Mouse (Mus musculus): ENCODE measurements at regions not wholly inside any gene's neighbourhood (a gene's known extent, or its start where the extent isn't known, plus 50 kb on each side); places are given as distances from the start of the nearest gene placed in this dataset.
A peak's percentile ranks its signal among the peaks of the same experiment; 100 is the strongest.

DNA sequence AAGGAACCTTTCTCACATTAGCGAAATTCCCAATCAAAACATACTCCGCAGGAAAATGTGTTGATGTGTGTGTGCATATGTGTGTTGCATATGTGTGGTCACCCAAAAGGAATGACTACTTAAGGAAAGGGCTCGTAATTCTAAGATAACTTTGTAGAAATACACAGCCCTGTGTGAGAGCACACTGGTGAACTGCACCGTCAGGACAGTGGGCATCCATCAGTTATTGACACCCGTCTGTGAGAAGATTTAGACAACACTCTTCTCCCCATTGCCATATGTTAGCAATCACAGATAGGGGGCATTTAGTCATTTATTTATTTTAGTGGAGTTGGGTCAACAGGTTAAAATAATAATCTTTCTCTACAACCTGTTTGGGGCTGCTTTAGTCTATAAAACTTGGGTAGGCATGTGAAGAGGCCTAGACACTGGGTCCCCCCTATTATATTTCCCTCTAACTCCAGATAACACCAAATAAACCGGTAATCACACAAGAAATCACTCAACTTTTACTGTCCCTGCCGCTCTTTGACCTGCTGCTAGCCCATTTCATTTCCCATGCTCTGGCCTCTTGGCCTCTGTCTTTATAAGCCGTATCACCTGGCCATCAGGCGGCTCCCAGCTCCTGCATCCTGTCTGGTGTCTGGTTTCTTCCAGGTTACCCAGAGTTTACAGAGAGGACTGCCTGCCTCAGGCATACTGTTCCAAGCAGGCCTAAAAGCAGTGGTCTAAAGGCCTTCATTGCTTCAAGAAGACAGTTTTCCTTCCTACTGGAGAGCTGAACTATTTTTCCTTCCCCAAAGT, 169.8 kb upstream of the Arrdc4 start:
- H3K36me3 ChIP-seq (ENCODE audit: control insufficient read depth, insufficient read depth, low read length), result no peaks in the 10 kb centered on the region
- no peaks in the 10 kb centered on the region for H3K4me1 ChIP-seq (ENCODE audit: control insufficient read depth, insufficient read depth, low read length)
- no peaks in the 10 kb centered on the region for H3K9me3 ChIP-seq (ENCODE audit: control insufficient read depth, low read length)
- 86% methylated on average over 9 of the region's 9 CpGs for WGBS
- no peak for ATAC-seq (ENCODE audit: low read depth)
- H3K4me3 ChIP-seq (ENCODE audit: low read depth, low read length), result no peak overlapping the region
- H3K27me3 ChIP-seq (ENCODE audit: control insufficient read depth, insufficient read depth, low read length), result no peaks in the 10 kb centered on the region
- H3K4me2 ChIP-seq (ENCODE audit: low read depth, low read length), result no peak overlapping the region
- no peak overlapping the region for H3K27ac ChIP-seq (ENCODE audit: low read depth, low read length)
- H3K9ac ChIP-seq (replicated peaks; ENCODE audit: low read depth, low read length), result no peak overlapping the region

DNA sequence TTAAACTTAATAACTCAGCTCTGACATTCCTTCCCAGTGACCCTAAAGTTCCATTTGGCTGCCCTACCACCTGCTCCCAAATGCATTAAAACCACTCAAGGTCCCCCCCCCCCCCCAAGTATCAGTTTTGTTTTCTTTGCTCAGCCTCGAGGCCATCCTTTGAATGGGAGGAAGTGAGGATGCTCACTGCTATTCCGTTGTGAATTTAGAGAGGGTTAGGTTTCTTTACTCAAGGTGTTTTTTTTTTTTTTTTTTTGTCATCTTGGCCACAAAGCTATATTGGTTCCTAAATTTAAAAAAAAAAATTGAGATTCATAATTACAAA, 168.8 kb upstream of the Arrdc4 start:
- no peaks in the 10 kb centered on the region for H3K4me1 ChIP-seq (ENCODE audit: control insufficient read depth, insufficient read depth, low read length)
- no peak for ATAC-seq (ENCODE audit: low read depth)
- no peak overlapping the region for H3K4me3 ChIP-seq (ENCODE audit: low read depth, low read length)
- H3K4me2 ChIP-seq (ENCODE audit: low read depth, low read length), result no peak overlapping the region
- no peak overlapping the region for H3K27ac ChIP-seq (ENCODE audit: low read depth, low read length)
- no peaks in the 10 kb centered on the region for H3K36me3 ChIP-seq (ENCODE audit: control insufficient read depth, insufficient read depth, low read length)
- H3K9ac ChIP-seq (replicated peaks; ENCODE audit: low read depth, low read length), result no peak overlapping the region
- no peaks in the 10 kb centered on the region for H3K27me3 ChIP-seq (ENCODE audit: control insufficient read depth, insufficient read depth, low read length)
- WGBS, result 27% methylated on average over 2 of the region's 2 CpGs
- H3K9me3 ChIP-seq (ENCODE audit: control insufficient read depth, low read length), result no peaks in the 10 kb centered on the region

DNA sequence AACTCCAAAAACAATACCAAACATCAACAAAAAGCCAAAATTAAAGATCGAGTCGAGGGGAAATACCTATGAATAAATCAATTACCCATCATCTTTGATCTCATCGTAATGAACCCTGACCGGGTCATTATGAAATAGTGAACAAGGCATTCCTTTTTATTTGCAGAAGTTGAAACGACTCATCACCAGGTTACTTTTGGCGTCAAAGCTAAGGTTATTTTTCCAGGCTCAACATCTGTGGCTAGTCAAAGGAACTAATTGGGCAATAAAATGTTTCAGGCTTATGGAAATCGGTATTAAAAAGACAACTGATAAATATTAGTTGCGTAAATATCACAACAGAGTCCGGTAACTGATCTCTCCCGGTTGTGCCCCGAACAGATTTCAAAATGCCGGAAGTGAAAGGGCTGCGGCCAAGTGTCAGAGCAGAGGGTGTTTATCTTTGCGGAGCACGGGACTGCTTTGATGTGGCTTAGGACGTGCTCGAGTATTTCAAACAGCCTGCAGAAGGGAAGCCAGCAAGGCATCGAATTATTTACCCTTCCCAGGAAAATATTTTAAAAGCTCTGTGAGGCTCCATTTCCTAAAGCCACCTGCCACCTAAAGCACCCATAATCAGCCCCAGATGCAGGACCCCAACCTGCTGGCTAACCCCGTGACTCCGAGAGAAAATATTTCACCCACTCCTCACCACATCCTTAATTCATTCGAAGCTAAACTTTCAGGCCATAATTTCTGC, 168.3 kb upstream of the Arrdc4 start:
- H3K4me2 ChIP-seq (ENCODE audit: low read depth, low read length), result no peak overlapping the region
- 60% methylated on average over 21 of the region's 21 CpGs for WGBS
- no peak for ATAC-seq (ENCODE audit: low read depth)

DNA sequence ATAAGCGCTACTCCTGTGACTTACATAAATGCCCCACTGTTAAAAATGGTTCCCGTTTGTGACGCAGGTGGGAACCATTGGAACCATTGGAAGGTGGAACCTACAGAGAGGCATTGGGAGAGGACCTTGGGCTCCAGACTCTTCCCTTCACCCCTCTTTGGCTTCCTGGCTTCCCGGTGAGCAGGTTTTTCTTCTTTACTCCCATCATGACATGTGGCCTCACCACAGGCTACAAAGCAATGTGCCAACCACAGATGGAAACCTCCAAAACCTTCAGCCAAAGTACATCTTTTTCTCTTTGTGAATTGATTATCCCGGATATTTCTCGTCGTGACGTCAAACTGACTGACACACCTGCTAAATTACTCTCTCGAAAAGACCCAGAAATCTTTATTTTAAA, 166.9 kb upstream of the Arrdc4 start:
- ATAC-seq (ENCODE audit: low read depth), result no peak
- no peak overlapping the region for H3K4me2 ChIP-seq (ENCODE audit: low read depth, low read length)
- H3K9me3 ChIP-seq (ENCODE audit: control insufficient read depth, low read length), result no peaks in the 10 kb centered on the region
- H3K4me3 ChIP-seq (ENCODE audit: low read depth, low read length), result no peak overlapping the region
- H3K27ac ChIP-seq (ENCODE audit: low read depth, low read length), result no peak overlapping the region
- no peaks in the 10 kb centered on the region for H3K4me1 ChIP-seq (ENCODE audit: control insufficient read depth, insufficient read depth, low read length)
- H3K36me3 ChIP-seq (ENCODE audit: control insufficient read depth, insufficient read depth, low read length), result no peaks in the 10 kb centered on the region
- no peaks in the 10 kb centered on the region for H3K27me3 ChIP-seq (ENCODE audit: control insufficient read depth, insufficient read depth, low read length)
- H3K9ac ChIP-seq (replicated peaks; ENCODE audit: low read depth, low read length), result no peak overlapping the region
- 94% methylated on average over 9 of the region's 9 CpGs for WGBS

More for the DNA sequence above, 168.3 kb upstream of the Arrdc4 start:
- Histone ChIP-seq H3K4me1 (ENCODE audit: control insufficient read depth, insufficient read depth, low read length) (no peaks in the 10 kb centered on the region), H3K9ac (replicated peaks; ENCODE audit: low read depth, low read length) (no peak overlapping the region), H3K27me3 (ENCODE audit: control insufficient read depth, insufficient read depth, low read length) (no peaks in the 10 kb centered on the region), H3K4me3 (ENCODE audit: low read depth, low read length) (no peak overlapping the region), H3K9me3 (ENCODE audit: control insufficient read depth, low read length) (no peaks in the 10 kb centered on the region), H3K36me3 (ENCODE audit: control insufficient read depth, insufficient read depth, low read length) (no peaks in the 10 kb centered on the region), H3K27ac (ENCODE audit: low read depth, low read length) (no peak overlapping the region)

DNA sequence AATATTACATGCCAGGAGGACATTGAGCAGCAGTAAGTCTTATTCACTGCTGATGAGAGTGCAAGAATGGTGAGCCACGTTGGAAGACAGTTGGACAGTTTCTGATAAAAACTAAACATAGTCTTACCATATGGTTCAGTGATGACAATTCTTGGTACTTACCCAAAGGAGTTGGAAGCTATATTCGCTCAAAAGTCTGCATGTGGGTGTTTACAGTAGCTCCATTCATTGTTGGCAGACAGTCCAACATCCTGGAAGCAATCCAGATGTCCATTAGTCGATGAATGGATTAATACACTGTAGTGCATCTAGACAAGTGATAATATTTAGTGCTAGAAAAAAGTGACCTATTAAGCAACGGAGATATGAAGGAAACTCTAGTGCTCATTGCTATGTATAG, 165.3 kb upstream of the Arrdc4 start:
- no peak overlapping the region for H3K27ac ChIP-seq (ENCODE audit: low read depth, low read length)
- no peaks in the 10 kb centered on the region for H3K27me3 ChIP-seq (ENCODE audit: control insufficient read depth, insufficient read depth, low read length)
- no peaks in the 10 kb centered on the region for H3K4me1 ChIP-seq (ENCODE audit: control insufficient read depth, insufficient read depth, low read length)
- no peaks in the 10 kb centered on the region for H3K9me3 ChIP-seq (ENCODE audit: control insufficient read depth, low read length)
- no peak overlapping the region for H3K4me2 ChIP-seq (ENCODE audit: low read depth, low read length)
- no peaks in the 10 kb centered on the region for H3K36me3 ChIP-seq (ENCODE audit: control insufficient read depth, insufficient read depth, low read length)
- no peak overlapping the region for H3K9ac ChIP-seq (replicated peaks; ENCODE audit: low read depth, low read length)
- H3K4me3 ChIP-seq (ENCODE audit: low read depth, low read length), result no peak overlapping the region
- whole genome bisulfite sequencing, result 68% methylated on average over 4 of the region's 4 CpGs
- ATAC-seq (ENCODE audit: low read depth), result no peak

DNA sequence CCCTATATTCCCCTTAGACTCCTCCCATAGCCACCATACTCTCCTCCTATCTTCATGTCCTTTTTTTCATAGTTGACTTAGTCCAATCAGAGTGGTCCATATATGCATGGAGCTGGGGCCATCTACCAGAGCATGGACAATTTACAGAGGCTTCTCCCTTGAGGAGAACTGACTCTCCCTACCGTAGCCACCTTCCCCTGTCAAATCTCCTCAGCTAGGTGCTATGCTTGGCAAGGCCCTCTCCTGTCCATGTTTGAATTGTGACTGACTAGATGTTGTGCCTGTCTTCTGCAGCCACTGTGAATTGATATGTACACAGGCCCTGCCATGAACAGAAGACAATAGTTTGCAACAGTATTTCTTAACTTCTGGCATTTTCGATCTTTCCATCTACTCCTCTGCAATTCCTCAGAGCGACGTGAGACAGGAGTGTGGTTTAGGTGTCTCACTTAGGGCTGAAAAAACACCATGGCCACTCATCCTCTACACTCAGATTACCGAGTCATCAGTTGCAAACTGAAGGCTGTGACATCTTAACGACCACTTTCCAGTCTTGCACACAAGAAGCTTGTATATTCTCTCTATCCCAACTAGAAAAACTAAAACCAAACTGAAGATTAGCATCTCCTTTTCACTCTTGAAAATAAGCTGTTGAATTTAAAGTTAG, 163.1 kb upstream of the Arrdc4 start:
- no peaks in the 10 kb centered on the region for H3K27me3 ChIP-seq (ENCODE audit: control insufficient read depth, insufficient read depth, low read length)
- no peaks in the 10 kb centered on the region for H3K36me3 ChIP-seq (ENCODE audit: control insufficient read depth, insufficient read depth, low read length)
- H3K9ac ChIP-seq (replicated peaks; ENCODE audit: low read depth, low read length), result no peak overlapping the region
- H3K4me1 ChIP-seq (ENCODE audit: control insufficient read depth, insufficient read depth, low read length), result no peaks in the 10 kb centered on the region
- no peak overlapping the region for H3K27ac ChIP-seq (ENCODE audit: low read depth, low read length)
- no peak overlapping the region for H3K4me3 ChIP-seq (ENCODE audit: low read depth, low read length)
- no peak for ATAC-seq (ENCODE audit: low read depth)
- H3K4me2 ChIP-seq (ENCODE audit: low read depth, low read length), result no peak overlapping the region
- 85% methylated on average over 6 of the region's 6 CpGs for WGBS
- no peaks in the 10 kb centered on the region for H3K9me3 ChIP-seq (ENCODE audit: control insufficient read depth, low read length)

DNA sequence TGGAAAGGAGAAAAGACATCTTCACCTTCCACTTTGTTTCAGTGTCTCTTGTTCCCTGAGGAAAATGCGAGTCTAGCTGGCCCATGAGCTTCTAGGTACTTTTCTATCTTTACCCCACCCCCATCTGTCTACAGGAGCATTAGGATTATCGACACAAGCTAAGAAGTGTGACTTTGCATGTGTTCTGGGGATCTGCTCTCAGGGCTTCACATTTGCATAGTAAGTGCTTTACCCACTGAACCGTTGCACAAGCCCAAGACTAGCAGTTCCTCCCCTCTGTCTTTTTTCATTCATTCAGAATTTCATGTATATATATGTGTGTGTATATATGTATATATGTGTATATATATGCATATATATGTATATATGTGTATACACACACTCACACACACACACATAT, 162.5 kb upstream of the Arrdc4 start:
- Histone ChIP-seq H3K4me1 (ENCODE audit: control insufficient read depth, insufficient read depth, low read length) (no peaks in the 10 kb centered on the region), H3K36me3 (ENCODE audit: control insufficient read depth, insufficient read depth, low read length) (no peaks in the 10 kb centered on the region), H3K4me2 (ENCODE audit: low read depth, low read length) (no peak overlapping the region), H3K27me3 (ENCODE audit: control insufficient read depth, insufficient read depth, low read length) (no peaks in the 10 kb centered on the region), H3K9ac (replicated peaks; ENCODE audit: low read depth, low read length) (no peak overlapping the region), H3K27ac (ENCODE audit: low read depth, low read length) (no peak overlapping the region), H3K9me3 (ENCODE audit: control insufficient read depth, low read length) (no peaks in the 10 kb centered on the region), H3K4me3 (ENCODE audit: low read depth, low read length) (no peak overlapping the region)
- 80% methylated on average over 3 of the region's 3 CpGs for WGBS
- no peak for ATAC-seq (ENCODE audit: low read depth)

DNA sequence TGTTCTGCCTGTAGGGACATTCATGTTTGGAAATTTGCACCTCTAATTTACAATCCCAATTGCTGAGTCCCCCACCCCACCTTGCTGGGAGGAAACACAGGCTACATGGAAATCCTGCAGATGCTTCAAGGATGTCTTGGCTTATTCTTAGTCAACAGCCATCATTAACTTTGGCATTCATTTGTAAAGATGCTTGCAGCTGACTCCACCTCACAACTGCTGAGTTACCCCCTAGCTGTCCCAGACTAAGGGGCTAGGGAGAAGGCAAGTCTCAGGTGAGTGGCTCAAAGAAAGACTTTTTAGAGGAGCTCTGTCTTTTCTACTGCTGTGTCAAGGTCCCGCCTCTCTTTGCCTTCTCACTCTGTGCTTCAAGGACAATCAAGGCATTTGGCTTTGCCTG, 160.7 kb upstream of the Arrdc4 start:
- ATAC-seq (ENCODE audit: low read depth), result no peak
- Histone ChIP-seq H3K9ac (replicated peaks; ENCODE audit: low read depth, low read length) (no peak overlapping the region), H3K36me3 (ENCODE audit: control insufficient read depth, insufficient read depth, low read length) (no peaks in the 10 kb centered on the region), H3K4me1 (ENCODE audit: control insufficient read depth, insufficient read depth, low read length) (no peaks in the 10 kb centered on the region), H3K27me3 (ENCODE audit: control insufficient read depth, insufficient read depth, low read length) (no peaks in the 10 kb centered on the region), H3K9me3 (ENCODE audit: control insufficient read depth, low read length) (no peaks in the 10 kb centered on the region), H3K4me3 (ENCODE audit: low read depth, low read length) (no peak overlapping the region), H3K4me2 (ENCODE audit: low read depth, low read length) (no peak overlapping the region), H3K27ac (ENCODE audit: low read depth, low read length) (no peak overlapping the region)
- WGBS, result 94% methylated on average over 1 of the region's 1 CpGs

DNA sequence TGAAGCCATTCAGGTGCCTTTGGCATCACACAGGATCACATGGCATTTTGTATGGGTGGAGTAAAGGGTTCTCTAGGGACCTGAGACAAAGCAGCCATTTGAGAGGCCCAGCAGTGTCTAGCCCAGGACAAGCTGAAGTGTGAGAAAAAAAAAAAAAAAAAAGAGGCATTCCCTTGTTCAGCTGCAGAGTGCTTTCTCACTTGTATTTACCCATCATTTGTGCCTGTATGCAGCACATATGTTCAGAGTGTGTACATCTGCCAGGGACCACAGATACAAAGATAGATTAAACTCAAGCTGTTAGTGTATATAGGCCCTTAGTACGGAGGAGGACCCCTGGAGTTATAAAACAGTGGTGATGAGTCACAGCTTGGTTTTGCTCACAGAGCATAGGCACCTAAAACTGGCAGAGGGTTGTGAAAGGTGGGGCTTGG, 159.4 kb upstream of the Arrdc4 start:
- no peak overlapping the region for H3K4me3 ChIP-seq (ENCODE audit: low read depth, low read length)
- ATAC-seq (ENCODE audit: low read depth), result peak; percentile 49
- no peaks in the 10 kb centered on the region for H3K36me3 ChIP-seq (ENCODE audit: control insufficient read depth, insufficient read depth, low read length)
- H3K9ac ChIP-seq (replicated peaks; ENCODE audit: low read depth, low read length), result no peak overlapping the region
- WGBS, result 19% methylated on average over 1 of the region's 1 CpGs
- H3K27ac ChIP-seq (ENCODE audit: low read depth, low read length), result peak overlapping the region; percentile 11; the same call in 1 of the 2 replicates
- no peaks in the 10 kb centered on the region for H3K27me3 ChIP-seq (ENCODE audit: control insufficient read depth, insufficient read depth, low read length)
- H3K9me3 ChIP-seq (ENCODE audit: control insufficient read depth, low read length), result no peaks in the 10 kb centered on the region
- H3K4me1 ChIP-seq (ENCODE audit: control insufficient read depth, insufficient read depth, low read length), result no peaks in the 10 kb centered on the region
- no peak overlapping the region for H3K4me2 ChIP-seq (ENCODE audit: low read depth, low read length)

All from neural tube, embryonic 14.5 days (tissue).